Mouse (Mus musculus): ENCODE data around the gene Marco. TPM values are rescaled to one million over a fixed set of nuclear protein-coding genes. Genes with fewer than 3 reads are reported as not detected.

Marco gene
- polyA plus RNA-seq, 1 experiment: not detected

DNA sequence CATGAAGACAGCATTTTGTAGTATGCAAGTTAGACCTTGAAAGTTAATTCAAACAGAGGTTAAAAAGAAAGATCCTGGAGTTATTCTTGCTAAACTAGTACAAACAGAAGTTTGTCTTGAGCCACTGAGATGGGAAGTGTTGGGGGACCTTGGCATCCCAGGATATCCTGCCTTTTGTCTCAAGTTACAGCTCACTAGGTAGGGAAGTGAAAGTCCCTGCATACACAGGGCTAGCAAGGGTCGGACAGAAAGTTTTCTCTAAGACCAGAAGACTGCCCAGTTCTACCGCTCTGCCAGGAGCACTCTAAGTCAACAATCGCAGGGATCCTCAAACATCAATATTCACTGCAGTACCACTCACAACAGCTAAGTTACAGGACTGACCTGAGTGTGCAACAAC is 5.5 kb upstream of the Marco start:
- Histone ChIP-seq H3K27me3 (ENCODE audit: control insufficient read depth, insufficient read depth, low read length) (no peaks in the 10 kb centered on the region), H3K4me3 (replicated peaks; ENCODE audit: insufficient read depth, low read depth, low read length) (no peak overlapping the region), H3K4me1 (ENCODE audit: control insufficient read depth, insufficient read depth, low read length) (no peaks in the 10 kb centered on the region), H3K27ac (ENCODE audit: insufficient read depth, low read length) (no peak overlapping the region)
- TF ChIP-seq POLR2A (IDR thresholded peaks at IDR 0.05; ENCODE audit: borderline replicate concordance, insufficient read depth, low read length): no peak
- no peak for TF ChIP-seq CTCF (IDR thresholded peaks at IDR 0.05; ENCODE audit: borderline replicate concordance, insufficient read depth, low read depth, low read length)
- WGBS: 84% methylated on average over 3 of the region's 3 CpGs
- DNase-seq: no peak

DNA sequence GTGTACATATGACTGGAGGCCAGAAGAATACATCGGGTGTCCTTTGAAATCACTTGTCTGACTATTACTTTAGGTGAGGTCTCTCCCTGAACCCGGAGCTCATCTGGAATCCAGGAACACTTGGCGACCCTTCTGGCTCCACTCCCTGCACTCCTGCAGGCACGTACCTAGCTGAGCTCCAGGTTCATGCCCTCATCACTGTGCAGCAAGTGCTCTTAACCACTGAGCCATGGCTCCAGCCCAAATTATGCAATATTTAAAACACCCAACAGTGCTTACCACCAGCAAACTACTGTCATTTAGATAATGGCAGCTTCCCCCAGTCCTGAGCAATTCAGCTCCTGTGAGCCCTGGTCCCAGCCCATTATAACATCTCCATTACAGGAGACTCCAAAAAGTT is 4.2 kb upstream of the Marco start:
- TF ChIP-seq CTCF (IDR thresholded peaks at IDR 0.05; ENCODE audit: borderline replicate concordance, insufficient read depth, low read depth, low read length) (no peak), POLR2A (IDR thresholded peaks at IDR 0.05; ENCODE audit: borderline replicate concordance, insufficient read depth, low read length) (no peak)
- Histone ChIP-seq H3K4me1 (ENCODE audit: control insufficient read depth, insufficient read depth, low read length) (peaks cover 5% of the 10 kb centered on the region; the same call in 1 of the 2 replicates), H3K4me3 (replicated peaks; ENCODE audit: insufficient read depth, low read depth, low read length) (no peak overlapping the region), H3K27ac (ENCODE audit: insufficient read depth, low read length) (no peak overlapping the region), H3K27me3 (ENCODE audit: control insufficient read depth, insufficient read depth, low read length) (no peaks in the 10 kb centered on the region)
- 86% methylated on average over 4 of the region's 4 CpGs for WGBS
- DNase-seq: no peak

DNA sequence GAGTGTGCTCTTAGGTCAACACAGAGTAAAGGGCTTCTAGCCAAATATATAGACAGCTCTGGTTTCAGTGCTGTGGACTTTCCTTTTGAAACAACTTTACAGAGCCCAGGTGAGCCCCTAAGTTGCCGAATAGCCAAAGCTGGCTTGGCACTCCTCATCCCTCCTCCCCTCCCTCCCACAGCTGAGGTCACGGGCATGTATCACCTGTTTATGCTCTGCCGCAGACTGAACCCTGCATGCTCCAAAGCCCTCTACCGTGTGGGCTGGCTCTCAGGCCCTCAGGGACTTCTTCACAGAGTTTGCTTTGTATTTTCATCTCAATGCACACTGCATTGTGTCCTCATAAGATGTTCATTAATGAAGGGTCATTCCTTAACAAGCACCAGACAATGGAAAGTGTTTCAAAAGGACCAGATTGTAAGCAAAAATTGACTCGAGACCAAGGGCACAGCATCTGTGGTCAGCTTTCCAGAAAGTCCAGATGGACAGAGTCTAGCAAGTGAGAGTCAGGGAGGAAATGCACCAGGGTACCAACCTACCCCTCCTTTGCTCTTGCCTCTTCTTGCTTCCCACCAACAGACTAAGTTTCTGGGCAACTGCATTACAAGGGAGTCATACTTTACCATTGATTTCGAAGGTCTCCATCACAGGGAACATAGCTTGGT is 646 bp downstream of the Marco start:
- TF ChIP-seq CTCF (IDR thresholded peaks at IDR 0.05; ENCODE audit: borderline replicate concordance, insufficient read depth, low read depth, low read length) (no peak), POLR2A (IDR thresholded peaks at IDR 0.05; ENCODE audit: borderline replicate concordance, insufficient read depth, low read length) (no peak)
- DNase-seq: peak; percentile 8 to 9
- Histone ChIP-seq H3K27me3 (ENCODE audit: control insufficient read depth, insufficient read depth, low read length) (no peaks in the 10 kb centered on the region), H3K4me3 (replicated peaks; ENCODE audit: insufficient read depth, low read depth, low read length) (no peak overlapping the region), H3K27ac (ENCODE audit: insufficient read depth, low read length) (no peak overlapping the region), H3K4me1 (ENCODE audit: control insufficient read depth, insufficient read depth, low read length) (peaks cover 5% of the 10 kb centered on the region; the same call in 1 of the 2 replicates)
- WGBS: 20% methylated on average over 6 of the region's 6 CpGs

DNA sequence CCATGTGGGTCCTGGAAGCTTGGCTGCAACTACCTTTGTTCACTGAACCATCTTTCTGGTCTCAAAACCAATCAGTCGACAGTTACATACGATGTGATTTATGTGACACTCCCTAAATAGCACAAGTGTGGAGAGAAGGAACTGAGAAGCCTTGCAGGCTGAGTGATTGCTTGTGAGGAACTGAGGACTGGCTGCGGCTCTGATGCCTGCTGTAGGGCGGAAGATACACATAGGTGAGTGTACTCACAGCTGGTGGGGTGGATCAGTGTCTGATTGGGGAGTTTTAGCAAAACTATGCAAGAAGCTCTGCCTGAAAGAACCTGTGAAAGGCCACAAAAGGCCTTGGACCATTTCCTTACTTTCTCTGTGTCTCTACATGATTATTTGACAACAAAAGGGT is 3.3 kb downstream of the Marco start:
- no peak overlapping the region for H3K4me3 ChIP-seq (replicated peaks; ENCODE audit: insufficient read depth, low read depth, low read length)
- DNase-seq: no peak
- peaks cover 5% of the 10 kb centered on the region; the same call in 1 of the 2 replicates for H3K4me1 ChIP-seq (ENCODE audit: control insufficient read depth, insufficient read depth, low read length)
- TF ChIP-seq CTCF (IDR thresholded peaks at IDR 0.05; ENCODE audit: borderline replicate concordance, insufficient read depth, low read depth, low read length) (no peak), POLR2A (IDR thresholded peaks at IDR 0.05; ENCODE audit: borderline replicate concordance, insufficient read depth, low read length) (no peak)
- H3K27me3 ChIP-seq (ENCODE audit: control insufficient read depth, insufficient read depth, low read length): no peaks in the 10 kb centered on the region
- 88% methylated on average over 4 of the region's 4 CpGs for WGBS
- no peak overlapping the region for H3K27ac ChIP-seq (ENCODE audit: insufficient read depth, low read length)

DNA sequence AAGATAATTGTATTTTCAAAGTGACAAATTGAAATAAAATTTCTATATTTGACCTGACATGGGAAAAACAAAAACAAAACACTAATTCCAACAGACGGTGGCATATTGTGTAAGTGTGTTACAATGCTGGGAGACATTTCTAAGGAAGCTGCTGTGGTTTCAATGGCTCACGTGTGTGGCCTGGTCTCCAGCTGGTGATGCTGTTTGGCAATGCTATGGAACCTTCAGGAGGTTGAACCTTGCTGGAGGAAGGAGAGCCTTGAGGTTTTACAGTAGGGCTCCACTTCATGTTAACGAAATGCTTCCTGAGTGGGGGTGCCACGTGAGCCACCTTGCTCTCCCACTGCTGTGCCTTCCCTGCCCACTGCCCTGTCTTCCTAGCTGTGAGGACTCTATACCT is 6.8 kb downstream of the Marco start:
- WGBS: 76% methylated on average over 4 of the region's 4 CpGs
- H3K4me3 ChIP-seq (replicated peaks; ENCODE audit: insufficient read depth, low read depth, low read length): no peak overlapping the region
- no peak for TF ChIP-seq POLR2A (IDR thresholded peaks at IDR 0.05; ENCODE audit: borderline replicate concordance, insufficient read depth, low read length)
- TF ChIP-seq CTCF (IDR thresholded peaks at IDR 0.05; ENCODE audit: borderline replicate concordance, insufficient read depth, low read depth, low read length): no peak
- no peak overlapping the region for H3K27ac ChIP-seq (ENCODE audit: insufficient read depth, low read length)
- DNase-seq: no peak
- no peaks in the 10 kb centered on the region for H3K4me1 ChIP-seq (ENCODE audit: control insufficient read depth, insufficient read depth, low read length)
- no peaks in the 10 kb centered on the region for H3K27me3 ChIP-seq (ENCODE audit: control insufficient read depth, insufficient read depth, low read length)

DNA sequence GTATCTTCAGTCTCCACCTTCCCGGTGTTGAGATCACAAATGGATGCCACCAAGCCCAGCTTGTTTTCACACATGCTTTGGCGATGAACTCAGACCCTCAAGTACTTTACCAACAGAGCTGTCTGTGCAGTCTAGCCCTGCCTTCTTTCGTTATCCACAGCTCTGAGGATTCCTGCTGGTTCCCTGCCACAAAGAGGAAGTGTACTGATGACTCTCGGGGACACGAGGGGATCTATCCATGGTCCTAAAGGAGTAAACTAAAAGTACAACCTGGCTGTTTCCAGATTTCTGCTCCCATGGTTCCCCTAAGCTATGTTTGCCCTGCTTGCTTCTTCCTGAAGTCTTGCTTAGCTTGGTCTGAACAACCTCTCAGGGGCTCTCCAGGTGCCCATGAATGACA is 23.9 kb downstream of the Marco start:
- no peaks in the 10 kb centered on the region for H3K27me3 ChIP-seq (ENCODE audit: control insufficient read depth, insufficient read depth, low read length)
- H3K27ac ChIP-seq (ENCODE audit: insufficient read depth, low read length): no peak overlapping the region
- no peaks in the 10 kb centered on the region for H3K4me1 ChIP-seq (ENCODE audit: control insufficient read depth, insufficient read depth, low read length)
- WGBS: 35% methylated on average over 5 of the region's 5 CpGs
- no peak for TF ChIP-seq POLR2A (IDR thresholded peaks at IDR 0.05; ENCODE audit: borderline replicate concordance, insufficient read depth, low read length)
- TF ChIP-seq CTCF (IDR thresholded peaks at IDR 0.05; ENCODE audit: borderline replicate concordance, insufficient read depth, low read depth, low read length): no peak
- H3K4me3 ChIP-seq (replicated peaks; ENCODE audit: insufficient read depth, low read depth, low read length): no peak overlapping the region
- no peak for DNase-seq

DNA sequence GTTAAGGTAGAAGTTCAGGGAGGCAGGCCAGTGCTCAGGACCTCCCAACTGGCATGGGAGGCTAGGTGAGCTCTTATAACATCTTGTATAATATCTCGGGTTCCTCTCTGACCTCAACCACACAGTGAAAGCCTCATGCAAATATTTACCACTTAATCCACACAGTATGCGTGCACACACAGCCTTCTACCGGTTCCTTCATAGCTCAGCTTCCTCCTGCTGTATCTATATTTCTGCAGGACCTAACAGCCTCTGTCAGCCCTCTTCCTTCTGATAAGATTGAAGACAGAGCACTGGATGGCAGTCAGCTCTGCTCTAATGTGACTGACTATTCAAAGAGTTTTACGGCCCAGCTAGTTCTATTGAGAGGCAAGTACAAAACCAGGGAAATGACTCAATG is 30.0 kb downstream of the Marco start:
- no peak for DNase-seq
- WGBS: 81% methylated on average over 4 of the region's 4 CpGs
- Histone ChIP-seq H3K4me3 (replicated peaks; ENCODE audit: insufficient read depth, low read depth, low read length) (no peak overlapping the region), H3K27ac (ENCODE audit: insufficient read depth, low read length) (no peak overlapping the region), H3K27me3 (ENCODE audit: control insufficient read depth, insufficient read depth, low read length) (no peaks in the 10 kb centered on the region), H3K4me1 (ENCODE audit: control insufficient read depth, insufficient read depth, low read length) (no peaks in the 10 kb centered on the region)
- TF ChIP-seq CTCF (IDR thresholded peaks at IDR 0.05; ENCODE audit: borderline replicate concordance, insufficient read depth, low read depth, low read length) (no peak), POLR2A (IDR thresholded peaks at IDR 0.05; ENCODE audit: borderline replicate concordance, insufficient read depth, low read length) (no peak)

DNA sequence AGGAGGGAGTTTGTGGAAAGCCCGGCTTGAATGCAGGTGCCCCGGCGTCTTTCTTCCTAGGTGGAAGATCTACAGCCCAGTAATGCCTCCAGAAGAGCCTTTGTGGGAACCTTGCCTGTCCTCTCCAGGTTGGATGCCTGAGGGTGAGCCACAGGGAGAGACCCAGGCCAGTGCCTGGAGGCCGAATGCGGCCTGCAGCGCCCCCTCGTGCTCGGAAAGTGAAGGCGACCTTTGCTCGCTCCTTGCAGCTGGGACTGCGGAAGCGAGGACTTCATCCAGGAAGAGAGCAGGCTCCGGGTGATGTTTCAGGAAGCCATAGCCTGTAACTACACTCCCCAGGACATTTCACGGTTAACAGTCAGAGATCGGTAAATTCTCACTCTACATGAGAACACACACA is 35.9 kb downstream of the Marco start:
- H3K27me3 ChIP-seq (ENCODE audit: control insufficient read depth, insufficient read depth, low read length): no peaks in the 10 kb centered on the region
- peak in 1 of 2 experiments; percentile 13 for DNase-seq
- no peak overlapping the region for H3K4me3 ChIP-seq (replicated peaks; ENCODE audit: insufficient read depth, low read depth, low read length)
- H3K4me1 ChIP-seq (ENCODE audit: control insufficient read depth, insufficient read depth, low read length): no peaks in the 10 kb centered on the region
- TF ChIP-seq CTCF (IDR thresholded peaks at IDR 0.05; ENCODE audit: borderline replicate concordance, insufficient read depth, low read depth, low read length) (no peak), POLR2A (IDR thresholded peaks at IDR 0.05; ENCODE audit: borderline replicate concordance, insufficient read depth, low read length) (no peak)
- no peak overlapping the region for H3K27ac ChIP-seq (ENCODE audit: insufficient read depth, low read length)
- WGBS: 21% methylated on average over 15 of the region's 15 CpGs
